Mouse (Mus musculus): ENCODE data around the gene Cadm1. TPM values are rescaled to one million over a fixed set of nuclear protein-coding genes. Genes with fewer than 3 reads are reported as not detected.

Cadm1 gene
- polyA plus RNA-seq, 1 experiment from 2014 or later = 40.1 TPM

DNA sequence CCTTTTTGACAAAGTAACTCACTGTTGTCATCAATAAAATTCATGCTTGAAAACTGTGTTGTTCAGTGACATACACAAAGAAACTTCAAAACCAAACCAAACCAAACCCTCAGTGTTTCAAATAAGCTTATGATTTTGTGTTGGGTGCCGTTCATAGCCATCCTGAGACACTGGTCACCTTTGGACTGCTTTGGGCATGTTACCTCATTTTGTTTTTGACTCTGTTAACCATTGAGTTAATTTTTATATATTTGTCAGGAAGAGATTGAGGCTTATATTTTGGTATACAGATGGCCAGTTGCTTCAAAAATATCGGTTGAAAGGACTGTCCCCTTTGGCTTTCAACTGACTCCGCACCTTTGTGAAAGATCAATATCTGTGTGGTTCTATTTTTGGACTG is 30.8 kb downstream of the Cadm1 start:
- Histone ChIP-seq H3K36me3 (no peaks in the 10 kb centered on the region), H3K27me3 (replicated peaks) (no peaks in the 10 kb centered on the region), H3K4me1 (no peaks in the 10 kb centered on the region), H3K9ac (no peak overlapping the region), H3K4me2 (no peak overlapping the region), H3K27ac (no peak overlapping the region), H3K9me3 (no peaks in the 10 kb centered on the region), H3K4me3 (replicated peaks) (no peak overlapping the region)
- 91% methylated on average over 3 of the region's 3 CpGs for WGBS
- no peak for ATAC-seq (ENCODE audit: insufficient read depth, low FRiP score, low read depth)

DNA sequence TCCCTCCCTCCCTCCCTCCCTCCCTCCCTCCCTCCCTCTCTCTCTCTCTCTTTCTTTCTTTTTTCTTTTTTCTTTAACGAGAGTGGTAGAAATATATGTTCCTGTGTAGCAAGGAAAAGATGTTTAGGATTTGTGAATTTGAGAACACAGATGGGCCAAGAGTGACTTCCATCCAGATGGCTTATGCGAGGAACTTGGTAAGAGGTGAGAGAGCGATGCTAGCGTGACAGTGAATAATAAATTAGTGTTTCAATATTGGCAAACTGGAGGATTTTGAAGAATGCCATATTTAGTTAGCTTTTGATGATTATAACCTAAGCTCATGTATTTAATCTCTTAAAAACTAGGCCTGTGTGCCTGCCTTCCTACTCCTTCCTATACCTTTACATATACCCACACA is 31.6 kb downstream of the Cadm1 start:
- H3K4me1 ChIP-seq = no peaks in the 10 kb centered on the region
- H3K4me3 ChIP-seq (replicated peaks) = no peak overlapping the region
- ATAC-seq (ENCODE audit: insufficient read depth, low FRiP score, low read depth) = no peak
- no peaks in the 10 kb centered on the region for H3K9me3 ChIP-seq
- H3K27ac ChIP-seq = no peak overlapping the region
- WGBS = 90% methylated on average over 3 of the region's 4 CpGs
- no peak overlapping the region for H3K4me2 ChIP-seq
- H3K27me3 ChIP-seq (replicated peaks) = no peaks in the 10 kb centered on the region
- H3K36me3 ChIP-seq = no peaks in the 10 kb centered on the region
- no peak overlapping the region for H3K9ac ChIP-seq

DNA sequence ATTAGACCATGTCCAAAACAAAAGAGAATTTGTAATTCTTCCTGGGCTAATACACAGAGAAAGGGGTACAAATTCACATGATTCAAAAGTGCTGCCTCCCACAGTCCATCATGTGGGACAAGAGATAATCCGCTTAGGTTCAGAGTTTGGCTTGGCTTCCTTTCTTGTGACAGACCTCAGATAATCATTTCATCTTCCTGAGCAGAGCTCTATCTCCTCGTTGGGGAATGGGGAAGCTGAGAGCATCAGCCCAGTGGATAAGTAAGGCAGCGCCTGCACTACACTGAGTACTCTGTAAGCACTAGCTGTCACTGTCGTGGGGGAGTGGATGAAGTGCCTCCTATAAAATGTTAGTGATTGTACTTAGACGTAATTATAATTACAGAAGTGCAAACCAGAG is 35.1 kb downstream of the Cadm1 start:
- H3K9ac ChIP-seq = no peak overlapping the region
- no peaks in the 10 kb centered on the region for H3K36me3 ChIP-seq
- no peak for ATAC-seq (ENCODE audit: insufficient read depth, low FRiP score, low read depth)
- WGBS = 48% methylated on average over 5 of the region's 5 CpGs
- H3K4me1 ChIP-seq = no peaks in the 10 kb centered on the region
- no peak overlapping the region for H3K4me2 ChIP-seq
- no peak overlapping the region for H3K4me3 ChIP-seq (replicated peaks)
- H3K9me3 ChIP-seq = no peaks in the 10 kb centered on the region
- no peak overlapping the region for H3K27ac ChIP-seq
- H3K27me3 ChIP-seq (replicated peaks) = no peaks in the 10 kb centered on the region

DNA sequence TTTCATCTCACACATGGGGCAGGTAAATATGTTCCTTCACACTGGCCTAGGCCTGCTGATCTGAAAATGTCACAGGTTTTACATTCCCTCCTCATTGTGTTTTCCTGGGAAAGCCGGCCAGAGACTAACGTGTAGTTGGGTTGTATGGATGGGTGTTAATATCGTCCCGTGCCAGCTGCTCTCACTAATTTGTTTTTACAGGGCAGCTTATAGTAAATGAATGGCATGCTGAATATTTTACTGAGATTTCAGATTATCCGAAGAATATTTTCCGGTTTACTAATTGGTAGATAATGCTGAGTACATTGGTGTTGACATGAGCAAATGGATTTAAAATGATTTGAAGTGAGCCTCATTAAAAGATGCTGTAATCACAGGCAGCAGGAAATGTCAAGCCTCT is 37.9 kb downstream of the Cadm1 start:
- WGBS = 83% methylated on average over 6 of the region's 6 CpGs
- ATAC-seq (ENCODE audit: insufficient read depth, low FRiP score, low read depth) = no peak
- no peak overlapping the region for H3K9ac ChIP-seq

GRCm38 (mm10) chr9:47570184-47570583 is 40.2 kb downstream of the Cadm1 start:
- ATAC-seq (ENCODE audit: insufficient read depth, low FRiP score, low read depth) = no peak
- Histone ChIP-seq H3K36me3 (no peaks in the 10 kb centered on the region), H3K4me1 (peaks cover 5% of the 10 kb centered on the region; the same call in 1 of the 2 replicates), H3K4me2 (no peak overlapping the region), H3K9ac (no peak overlapping the region), H3K4me3 (replicated peaks) (no peak overlapping the region), H3K27ac (no peak overlapping the region), H3K9me3 (no peaks in the 10 kb centered on the region), H3K27me3 (replicated peaks) (no peaks in the 10 kb centered on the region)
- 72% methylated on average over 4 of the region's 4 CpGs for WGBS

More for the DNA sequence above, 37.9 kb downstream of the Cadm1 start:
- Histone ChIP-seq H3K27me3 (replicated peaks) (no peaks in the 10 kb centered on the region), H3K4me2 (no peak overlapping the region), H3K27ac (no peak overlapping the region), H3K4me1 (no peaks in the 10 kb centered on the region), H3K4me3 (replicated peaks) (no peak overlapping the region), H3K36me3 (no peaks in the 10 kb centered on the region), H3K9me3 (no peaks in the 10 kb centered on the region)

- H3K27me3 ChIP-seq (replicated peaks) = no peaks in the 10 kb centered on the region
These were observed 41.5 kb downstream of the Cadm1 start for GRCm38 (mm10) chr9:47571461-47571860.

GRCm38 (mm10) chr9:47572132-47572531 is 42.2 kb downstream of the Cadm1 start:
- H3K4me1 ChIP-seq = peaks cover 5% of the 10 kb centered on the region; the same call in 1 of the 2 replicates
- WGBS = 60% methylated on average over 5 of the region's 5 CpGs
- no peak for ATAC-seq (ENCODE audit: insufficient read depth, low FRiP score, low read depth)

More at GRCm38 (mm10) chr9:47571461-47571860, 41.5 kb downstream of the Cadm1 start:
- WGBS = 79% methylated on average over 7 of the region's 7 CpGs
- no peak for ATAC-seq (ENCODE audit: insufficient read depth, low FRiP score, low read depth)
- H3K9ac ChIP-seq = no peak overlapping the region
- no peak overlapping the region for H3K27ac ChIP-seq
- no peaks in the 10 kb centered on the region for H3K9me3 ChIP-seq
- H3K4me1 ChIP-seq = peaks cover 5% of the 10 kb centered on the region; the same call in 1 of the 2 replicates
- H3K4me2 ChIP-seq = no peak overlapping the region
- no peaks in the 10 kb centered on the region for H3K36me3 ChIP-seq
- H3K4me3 ChIP-seq (replicated peaks) = no peak overlapping the region

DNA sequence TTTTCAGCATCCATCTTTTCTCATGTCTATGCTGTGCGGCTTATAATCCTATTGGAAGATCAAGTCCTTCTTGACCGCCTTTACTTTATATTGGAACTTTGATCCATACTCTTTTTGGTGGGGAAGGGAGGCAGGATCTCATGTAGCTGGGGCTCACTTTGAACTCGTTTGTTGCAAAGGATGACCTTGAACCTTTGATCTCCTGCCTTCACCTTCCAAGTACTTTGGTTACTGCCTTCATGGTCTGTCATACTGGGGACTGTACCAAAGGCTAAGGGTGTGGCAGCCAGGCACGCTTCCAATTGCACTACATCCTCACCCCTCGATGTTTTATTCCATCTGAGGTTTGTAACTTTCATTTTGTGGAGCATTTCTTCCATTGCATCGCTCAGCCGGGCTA is 43.5 kb downstream of the Cadm1 start:
- Histone ChIP-seq H3K27me3 (replicated peaks) (no peaks in the 10 kb centered on the region), H3K9me3 (no peaks in the 10 kb centered on the region), H3K4me3 (replicated peaks) (no peak overlapping the region), H3K9ac (no peak overlapping the region), H3K4me1 (peaks cover 5% of the 10 kb centered on the region; the same call in 1 of the 2 replicates), H3K27ac (no peak overlapping the region), H3K4me2 (no peak overlapping the region), H3K36me3 (no peaks in the 10 kb centered on the region)
- WGBS = 85% methylated on average over 7 of the region's 7 CpGs
- ATAC-seq (ENCODE audit: insufficient read depth, low FRiP score, low read depth) = no peak

More at GRCm38 (mm10) chr9:47572132-47572531, 42.2 kb downstream of the Cadm1 start:
- Histone ChIP-seq H3K4me2 (no peak overlapping the region), H3K36me3 (no peaks in the 10 kb centered on the region), H3K9ac (no peak overlapping the region), H3K4me3 (replicated peaks) (no peak overlapping the region), H3K27me3 (replicated peaks) (no peaks in the 10 kb centered on the region), H3K27ac (no peak overlapping the region), H3K9me3 (no peaks in the 10 kb centered on the region)

DNA sequence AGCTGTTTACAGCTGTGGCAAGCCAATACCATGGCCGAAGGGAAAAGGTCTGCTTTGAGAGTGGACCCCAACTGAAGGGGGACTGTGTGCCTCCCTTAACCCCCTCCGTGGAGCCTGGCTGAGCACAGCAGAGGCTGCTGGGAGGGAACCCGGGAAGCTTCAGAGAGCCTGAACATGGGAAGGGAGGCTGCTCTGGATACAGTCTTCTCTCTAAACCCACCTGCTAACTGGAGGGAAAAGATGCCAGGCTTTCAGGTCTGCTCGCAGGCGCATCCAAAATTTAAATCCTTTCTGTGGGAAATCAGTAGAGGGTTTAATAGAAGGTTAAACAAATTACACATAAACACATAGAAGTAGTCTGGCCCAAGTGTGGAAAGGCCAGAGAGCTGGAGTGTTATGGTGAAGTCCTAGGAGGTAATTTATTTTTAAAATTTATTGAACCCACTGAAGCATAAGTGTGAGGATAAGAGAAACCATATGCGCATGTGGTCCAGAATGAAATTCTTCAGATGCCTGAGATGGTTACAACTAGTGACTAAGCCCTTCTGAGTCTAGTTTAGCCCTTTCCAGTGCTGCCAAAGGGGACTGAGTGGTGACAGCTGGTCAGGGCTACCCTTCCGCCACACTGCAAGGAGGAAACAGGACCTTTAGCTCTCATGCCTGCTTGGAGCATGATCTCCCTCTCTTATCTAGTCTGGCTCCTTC is 44.9 kb downstream of the Cadm1 start:
- H3K9ac ChIP-seq = no peak overlapping the region
- H3K9me3 ChIP-seq = no peaks in the 10 kb centered on the region
- peaks cover 5% of the 10 kb centered on the region; the same call in 1 of the 2 replicates for H3K4me1 ChIP-seq
- peak; percentile 43; the same call in 1 of the 2 replicates for ATAC-seq (ENCODE audit: insufficient read depth, low FRiP score, low read depth)
- no peaks in the 10 kb centered on the region for H3K27me3 ChIP-seq (replicated peaks)
- H3K36me3 ChIP-seq = no peaks in the 10 kb centered on the region
- no peak overlapping the region for H3K4me2 ChIP-seq
- peak overlapping the region; percentile 7; the same call in 1 of the 2 replicates for H3K27ac ChIP-seq
- 46% methylated on average over 7 of the region's 7 CpGs for WGBS
- H3K4me3 ChIP-seq (replicated peaks) = no peak overlapping the region

DNA sequence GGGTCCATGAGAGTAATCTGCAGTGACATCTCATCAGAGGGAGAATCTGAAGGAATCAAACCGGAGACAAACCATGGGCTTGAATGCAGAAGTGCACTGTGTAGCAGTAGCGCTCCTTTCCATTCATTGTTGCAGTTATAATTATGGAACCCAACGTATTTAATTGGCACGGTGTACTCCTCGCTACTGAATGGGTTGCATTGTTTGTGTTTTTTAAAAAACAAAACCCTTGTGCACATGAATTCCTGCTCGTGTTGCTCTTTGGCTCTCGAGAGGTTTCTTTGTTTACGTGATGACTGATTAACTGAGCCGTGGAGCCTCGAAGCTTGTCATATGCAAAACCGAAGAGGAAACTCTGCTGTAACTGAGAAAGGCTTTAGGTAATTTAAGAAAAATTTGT is 45.8 kb downstream of the Cadm1 start:
- no peaks in the 10 kb centered on the region for H3K9me3 ChIP-seq
- H3K4me2 ChIP-seq = no peak overlapping the region
- H3K4me3 ChIP-seq (replicated peaks) = no peak overlapping the region
- 56% methylated on average over 11 of the region's 11 CpGs for WGBS
- H3K9ac ChIP-seq = no peak overlapping the region
- H3K27ac ChIP-seq = no peak overlapping the region
- H3K27me3 ChIP-seq (replicated peaks) = no peaks in the 10 kb centered on the region
- ATAC-seq (ENCODE audit: insufficient read depth, low FRiP score, low read depth) = no peak
- H3K4me1 ChIP-seq = peaks cover 6% of the 10 kb centered on the region; the same call in 1 of the 2 replicates
- no peaks in the 10 kb centered on the region for H3K36me3 ChIP-seq

- Histone ChIP-seq H3K27ac (no peak overlapping the region), H3K27me3 (replicated peaks) (no peaks in the 10 kb centered on the region), H3K4me2 (no peak overlapping the region), H3K9me3 (no peaks in the 10 kb centered on the region), H3K4me1 (peaks cover 11% of the 10 kb centered on the region; the same call in 1 of the 2 replicates), H3K4me3 (replicated peaks) (no peak overlapping the region), H3K36me3 (no peaks in the 10 kb centered on the region), H3K9ac (no peak overlapping the region)
- whole genome bisulfite sequencing = 83% methylated on average over 6 of the region's 6 CpGs
- ATAC-seq (ENCODE audit: insufficient read depth, low FRiP score, low read depth) = no peak
These were observed 49.5 kb downstream of the Cadm1 start for GRCm38 (mm10) chr9:47579464-47579863.

DNA sequence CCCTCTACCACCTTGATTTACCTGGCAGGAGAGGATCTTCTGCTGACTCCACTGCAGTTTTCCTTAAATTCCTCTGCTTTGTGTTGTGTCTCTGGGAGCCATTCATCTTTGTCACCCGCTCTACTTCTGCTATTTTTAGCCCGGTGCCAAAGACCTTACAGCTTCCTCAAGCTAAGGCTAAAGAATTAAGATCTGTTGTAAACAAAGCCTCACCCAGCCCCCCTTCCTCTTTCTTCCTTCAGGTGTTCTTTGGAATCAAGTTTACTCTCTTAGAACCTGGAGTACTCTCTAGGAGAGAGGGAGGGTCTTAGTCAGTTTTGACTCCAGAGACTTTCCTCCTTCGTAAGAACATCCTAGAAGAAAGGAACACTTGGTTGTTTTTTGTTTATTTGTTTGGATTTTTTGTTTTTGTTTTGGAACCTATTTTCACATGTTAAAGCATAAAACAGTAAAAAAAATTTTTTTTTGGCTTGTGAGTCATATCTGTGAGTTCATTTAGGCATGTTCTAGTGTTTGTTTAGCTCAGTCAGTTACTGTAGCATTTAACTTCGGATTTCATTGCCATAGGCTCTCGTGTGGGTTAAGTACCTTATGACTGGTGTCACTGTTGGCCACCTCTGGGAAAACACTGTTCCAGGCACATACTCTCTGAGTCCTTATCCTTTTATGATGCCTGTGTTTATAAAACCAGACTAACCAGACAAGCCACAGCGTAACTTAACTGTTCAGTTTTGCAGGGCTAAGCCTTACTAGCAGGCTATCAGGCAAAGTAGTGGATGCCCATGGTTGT is 51.8 kb downstream of the Cadm1 start:
- Histone ChIP-seq H3K4me2 (no peak overlapping the region), H3K9me3 (no peaks in the 10 kb centered on the region), H3K4me3 (replicated peaks) (no peak overlapping the region), H3K27me3 (replicated peaks) (0 out of 2 replicates have a peak, but pooled peaks cover 9% of the 10 kb centered on the region), H3K4me1 (peaks cover 8% of the 10 kb centered on the region; the same call in 1 of the 2 replicates), H3K9ac (no peak overlapping the region), H3K36me3 (no peaks in the 10 kb centered on the region), H3K27ac (no peak overlapping the region)
- WGBS = 49% methylated on average over 6 of the region's 6 CpGs
- ATAC-seq (ENCODE audit: insufficient read depth, low FRiP score, low read depth) = no peak

Measured in stomach, embryonic 15.5 days (tissue).